Mouse (Mus musculus) forebrain, embryonic 13.5 days (tissue): ENCODE data around the gene Papss2. TPM values are rescaled to one million over a fixed set of nuclear protein-coding genes. Genes with fewer than 3 reads are reported as not detected.
"Not testable (repeated sequence)": the region's sequence is repeated elsewhere in the genome, so short reads cannot be mapped to it uniquely, and the experiment has no call there.

Source experiments
- ATAC-seq: fragments of 200-750 bp; cut with Nextera tagmentation; 2 replicates; pipeline ENCODE4 v1.8.0; 2017
- H3K27ac ChIP-seq: fragments of 300-500 bp; sonication (generic); 2 replicates; pipeline ENCODE4 v1.5.1; 2015; ENCODE audit warnings: inconsistent platforms, mild to moderate bottlenecking, moderate library complexity
- H3K27me3 ChIP-seq: fragments of 300-500 bp; sonication (generic); 2 replicates; pipeline ENCODE4 v1.6.1; 2015; ENCODE audit warnings: mild to moderate bottlenecking, inconsistent platforms
- H3K36me3 ChIP-seq: fragments of 300-500 bp; sonication (generic); 2 replicates; pipeline ENCODE4 v1.6.1; 2015; ENCODE audit warnings: mild to moderate bottlenecking, inconsistent platforms; ENCODE audit not compliant: poor library complexity, severe bottlenecking
- H3K4me1 ChIP-seq: fragments of 300-500 bp; sonication (generic); 2 replicates; pipeline ENCODE4 v1.6.1; 2015; ENCODE audit warnings: inconsistent platforms
- H3K4me2 ChIP-seq: fragments of 300-500 bp; sonication (generic); 2 replicates; pipeline ENCODE4 v1.6.1; 2015; ENCODE audit warnings: inconsistent platforms, mild to moderate bottlenecking, moderate library complexity
- H3K4me3 ChIP-seq: fragments of 300-500 bp; sonication (generic); 2 replicates; pipeline ENCODE4 v1.5.1; 2015; ENCODE audit warnings: mild to moderate bottlenecking, inconsistent platforms
- H3K9ac ChIP-seq: fragments of 300-500 bp; sonication (generic); 2 replicates; pipeline ENCODE4 v1.6.1; 2015; ENCODE audit warnings: mild to moderate bottlenecking, inconsistent platforms
- H3K9me3 ChIP-seq: fragments of 300-500 bp; sonication (generic); replicated peaks from 2 replicates; pipeline ENCODE4 v1.6.1; 2016; ENCODE audit warnings: inconsistent platforms
- WGBS: fragments of 180-500 bp; shearing (Covaris S2); methylation state at CpG from one replicate; pipeline ENCODE4 v1.1.7; 2015; 5-methylcytosine and 5-hydroxymethylcytosine counted together
- polyA plus RNA-seq: library from polyadenylated mRNA; unstranded; fragments of >200 nt; fragmentation: Nextera tagmentation; extraction: Ambion mirVana; gene quantifications from 2 replicates; pipeline ENCODE4 v1.2.1, GENCODE M21; 2015

Papss2 gene
- polyA plus RNA-seq, 1 experiment from 2014 or later = 0.37 TPM

- ATAC-seq = no peak
- H3K4me2 ChIP-seq = no peak overlapping the region
- WGBS = 91% methylated on average over 3 of the region's 3 CpGs
These were observed 50.8 kb downstream of the Papss2 start for GRCm38 (mm10) chr19:32646382-32646781.

GRCm38 (mm10) chr19:32648019-32648571, 52.5 kb downstream of the Papss2 start:
- no peak overlapping the region for H3K27ac ChIP-seq
- H3K9ac ChIP-seq = no peak overlapping the region
- no peak for ATAC-seq
- no peaks in the 10 kb centered on the region for H3K27me3 ChIP-seq
- 17% methylated on average over 10 of the region's 10 CpGs for WGBS
- H3K4me3 ChIP-seq = no peak overlapping the region
- no peak overlapping the region for H3K4me2 ChIP-seq
- H3K9me3 ChIP-seq = 0 out of 2 replicates have a peak, but pooled peaks cover 4% of the 10 kb centered on the region
- H3K4me1 ChIP-seq = peaks cover 6% of the 10 kb centered on the region; the same call in 1 of the 2 replicates
- H3K36me3 ChIP-seq = no peaks in the 10 kb centered on the region

More at GRCm38 (mm10) chr19:32646382-32646781, 50.8 kb downstream of the Papss2 start:
- H3K27me3 ChIP-seq = no peaks in the 10 kb centered on the region
- no peak overlapping the region for H3K4me3 ChIP-seq
- H3K9ac ChIP-seq = no peak overlapping the region
- peaks cover 6% of the 10 kb centered on the region; the same call in 1 of the 2 replicates for H3K4me1 ChIP-seq
- H3K27ac ChIP-seq = no peak overlapping the region
- H3K36me3 ChIP-seq = no peaks in the 10 kb centered on the region
- H3K9me3 ChIP-seq = 0 out of 2 replicates have a peak, but pooled peaks cover 4% of the 10 kb centered on the region

GRCm38 (mm10) chr19:32651046-32651445, 55.5 kb downstream of the Papss2 start:
- H3K4me2 ChIP-seq = no peak overlapping the region
- H3K27ac ChIP-seq = no peak overlapping the region
- ATAC-seq = no peak
- H3K27me3 ChIP-seq = no peaks in the 10 kb centered on the region
- no peak overlapping the region for H3K9ac ChIP-seq
- WGBS = 90% methylated on average over 5 of the region's 5 CpGs
- H3K4me3 ChIP-seq = no peak overlapping the region
- H3K4me1 ChIP-seq = peaks cover 6% of the 10 kb centered on the region; the same call in 1 of the 2 replicates
- no peaks in the 10 kb centered on the region for H3K9me3 ChIP-seq
- H3K36me3 ChIP-seq = no peaks in the 10 kb centered on the region

GRCm38 (mm10) chr19:32653122-32653521, 57.5 kb downstream of the Papss2 start:
- H3K36me3 ChIP-seq = no peaks in the 10 kb centered on the region
- H3K4me2 ChIP-seq = no peak overlapping the region
- H3K4me3 ChIP-seq = no peak overlapping the region
- WGBS = 87% methylated on average over 5 of the region's 5 CpGs
- H3K9ac ChIP-seq = no peak overlapping the region
- no peaks in the 10 kb centered on the region for H3K27me3 ChIP-seq
- H3K27ac ChIP-seq = no peak overlapping the region
- H3K9me3 ChIP-seq = no peaks in the 10 kb centered on the region
- ATAC-seq = no peak
- peaks cover 4% of the 10 kb centered on the region; the same call in 1 of the 2 replicates for H3K4me1 ChIP-seq

GRCm38 (mm10) chr19:32653630-32654362, 58.2 kb downstream of the Papss2 start:
- Histone ChIP-seq H3K27ac (no peak overlapping the region), H3K27me3 (no peaks in the 10 kb centered on the region), H3K4me3 (no peak overlapping the region), H3K4me2 (no peak overlapping the region), H3K36me3 (no peaks in the 10 kb centered on the region), H3K4me1 (no peaks in the 10 kb centered on the region), H3K9me3 (no peaks in the 10 kb centered on the region), H3K9ac (no peak overlapping the region)
- no peak for ATAC-seq
- 91% methylated on average over 7 of the region's 7 CpGs for WGBS

GRCm38 (mm10) chr19:32659346-32659745, 63.8 kb downstream of the Papss2 start:
- Histone ChIP-seq H3K27me3 (no peaks in the 10 kb centered on the region), H3K9ac (no peak overlapping the region), H3K36me3 (peaks cover 16% of the 10 kb centered on the region; the same call in 1 of the 2 replicates), H3K4me2 (no peak overlapping the region), H3K9me3 (no peaks in the 10 kb centered on the region), H3K4me3 (no peak overlapping the region), H3K27ac (no peak overlapping the region), H3K4me1 (no peaks in the 10 kb centered on the region)
- WGBS = 83% methylated on average over 5 of the region's 5 CpGs
- ATAC-seq = no peak

GRCm38 (mm10) chr19:32662936-32663335, 67.3 kb downstream of the Papss2 start:
- no peak for ATAC-seq
- Histone ChIP-seq H3K4me3 (no peak overlapping the region), H3K27ac (no peak overlapping the region), H3K9me3 (no peaks in the 10 kb centered on the region), H3K4me2 (no peak overlapping the region), H3K9ac (no peak overlapping the region), H3K27me3 (no peaks in the 10 kb centered on the region), H3K36me3 (peaks cover 16% of the 10 kb centered on the region; the same call in 1 of the 2 replicates), H3K4me1 (no peaks in the 10 kb centered on the region)
- WGBS = 99% methylated on average over 6 of the region's 6 CpGs

- Histone ChIP-seq H3K9me3 (no peaks in the 10 kb centered on the region), H3K9ac (no peak overlapping the region), H3K27me3 (no peaks in the 10 kb centered on the region), H3K4me2 (no peak overlapping the region), H3K36me3 (peaks cover 16% of the 10 kb centered on the region; the same call in 1 of the 2 replicates), H3K4me3 (no peak overlapping the region), H3K4me1 (no peaks in the 10 kb centered on the region), H3K27ac (no peak overlapping the region)
- no peak for ATAC-seq
- WGBS = 90% methylated on average over 8 of the region's 8 CpGs
These were observed 69.7 kb downstream of the Papss2 start for GRCm38 (mm10) chr19:32665243-32665642.

- 87% methylated on average over 1 of the region's 1 CpGs for WGBS
- peaks cover 20% of the 10 kb centered on the region for H3K36me3 ChIP-seq
- not testable (repeated sequence) for H3K9me3 ChIP-seq
These were observed 72.2 kb downstream of the Papss2 start for GRCm38 (mm10) chr19:32667830-32668229.

GRCm38 (mm10) chr19:32675766-32676165, 80.2 kb downstream of the Papss2 start:
- WGBS = 92% methylated on average over 3 of the region's 3 CpGs

More at GRCm38 (mm10) chr19:32667830-32668229, 72.2 kb downstream of the Papss2 start:
- not testable (repeated sequence) for H3K27me3 ChIP-seq, H3K4me3 ChIP-seq, H3K4me1 ChIP-seq, H3K4me2 ChIP-seq, H3K27ac ChIP-seq, ATAC-seq, H3K9ac ChIP-seq

GRCm38 (mm10) chr19:32680894-32681293, 85.3 kb downstream of the Papss2 start:
- H3K36me3 ChIP-seq = peaks cover 50% of the 10 kb centered on the region
- WGBS = 95% methylated on average over 2 of the region's 2 CpGs
- no peak overlapping the region for H3K27ac ChIP-seq

More at GRCm38 (mm10) chr19:32675766-32676165, 80.2 kb downstream of the Papss2 start:
- H3K9me3 ChIP-seq = no peaks in the 10 kb centered on the region
- no peak overlapping the region for H3K27ac ChIP-seq
- peaks cover 51% of the 10 kb centered on the region for H3K36me3 ChIP-seq
- H3K9ac ChIP-seq = no peak overlapping the region
- H3K4me3 ChIP-seq = no peak overlapping the region
- no peak overlapping the region for H3K4me2 ChIP-seq
- no peak for ATAC-seq
- H3K27me3 ChIP-seq = no peaks in the 10 kb centered on the region
- no peaks in the 10 kb centered on the region for H3K4me1 ChIP-seq

GRCm38 (mm10) chr19:32683081-32683480, 87.5 kb downstream of the Papss2 start:
- Histone ChIP-seq H3K9ac (no peak overlapping the region), H3K4me2 (no peak overlapping the region), H3K9me3 (no peaks in the 10 kb centered on the region), H3K27me3 (no peaks in the 10 kb centered on the region), H3K4me1 (no peaks in the 10 kb centered on the region), H3K4me3 (no peak overlapping the region), H3K27ac (no peak overlapping the region), H3K36me3 (peaks cover 56% of the 10 kb centered on the region)
- WGBS = 91% methylated on average over 5 of the region's 5 CpGs
- no peak for ATAC-seq

More at GRCm38 (mm10) chr19:32680894-32681293, 85.3 kb downstream of the Papss2 start:
- Histone ChIP-seq H3K9me3 (no peaks in the 10 kb centered on the region), H3K9ac (no peak overlapping the region), H3K4me1 (no peaks in the 10 kb centered on the region), H3K27me3 (no peaks in the 10 kb centered on the region), H3K4me2 (no peak overlapping the region), H3K4me3 (no peak overlapping the region)
- no peak for ATAC-seq
